Mouse (Mus musculus) adrenal gland, postnatal 14 days (tissue): ENCODE results near the gene Zbtb8os. TPM values are rescaled to one million over a fixed set of nuclear protein-coding genes. Genes with fewer than 3 reads are reported as not detected.

Source experiments
- DNase-seq: peaks from one replicate; pipeline ENCODE4 v3.0.0; 2021; ENCODE audit warnings: mixed read lengths
- total RNA-seq: library from RNA; stranded (reverse); gene quantifications from 2 replicates; pipeline ENCODE4 v1.2.3, GENCODE M21; 2021

Zbtb8os gene
- total RNA-seq, 1 experiment from 2014 or later, result 46.4 TPM

DNA sequence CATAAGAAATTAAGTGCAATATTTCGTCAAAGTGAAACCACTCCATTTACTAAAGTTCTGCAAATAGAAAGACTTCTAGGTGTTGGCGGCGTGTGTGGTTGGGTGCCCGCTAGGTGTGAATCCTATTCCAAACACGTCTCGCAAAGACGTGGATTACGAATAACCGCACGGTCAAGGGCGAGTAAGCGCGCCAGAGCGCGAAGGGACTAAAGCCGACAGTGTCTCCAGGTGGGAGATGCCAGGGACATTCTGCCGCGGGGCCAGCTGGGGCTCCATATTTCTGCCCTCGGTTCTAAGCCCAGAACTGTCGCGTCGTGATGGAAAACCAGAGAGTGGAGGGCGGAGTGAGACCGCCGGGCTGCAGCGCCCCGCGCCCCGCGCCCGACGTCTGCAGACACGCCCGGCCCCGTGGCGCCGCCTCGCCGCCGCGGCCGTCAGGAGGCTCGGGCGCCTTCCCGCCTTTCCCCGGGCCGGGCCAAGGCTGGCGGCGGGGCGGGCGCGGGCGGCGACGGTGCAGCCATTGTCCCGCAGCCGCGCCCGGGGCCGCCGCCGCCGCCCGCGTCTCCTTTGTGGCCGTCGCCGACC, 41.6 kb downstream of the Zbtb8os start:
- peak; percentile 69 for DNase-seq

DNA sequence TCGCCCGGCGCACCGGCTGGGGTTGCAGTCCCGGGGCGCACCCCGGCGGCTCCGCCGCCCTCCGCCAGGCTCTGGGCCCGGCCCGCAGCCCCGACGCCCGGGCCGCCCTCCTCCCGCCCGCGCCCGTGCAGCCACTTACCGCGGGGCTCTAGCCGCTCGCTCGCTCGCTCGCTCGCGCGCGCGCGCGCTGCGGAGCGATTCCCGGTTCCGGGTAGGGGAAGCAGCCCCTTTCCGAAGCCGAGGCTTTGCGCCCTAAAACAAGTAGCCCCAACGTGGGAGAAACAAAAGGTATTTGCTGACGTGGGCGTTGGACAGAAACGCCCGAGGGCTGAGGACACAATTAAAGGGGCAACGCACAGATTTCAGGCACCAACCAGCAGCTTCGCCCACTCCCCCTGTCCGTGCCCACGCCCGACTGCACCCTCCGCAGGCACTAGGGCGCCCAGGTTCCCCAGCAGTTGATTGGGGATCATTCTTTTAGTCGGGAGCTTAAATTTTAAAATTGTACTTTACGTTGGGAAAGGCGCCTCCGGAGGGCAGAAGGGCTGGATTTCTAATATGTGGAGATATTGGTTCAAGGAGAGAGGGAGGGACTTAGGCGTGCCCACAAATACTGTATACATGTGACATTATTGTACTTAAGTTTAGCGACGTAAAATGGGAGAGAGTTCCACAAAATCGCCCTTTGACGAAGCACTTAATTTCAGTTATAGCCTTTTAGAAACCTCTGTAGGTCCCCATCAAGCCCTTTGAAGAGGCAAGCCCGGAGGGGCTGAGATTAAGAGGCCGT, 42.3 kb downstream of the Zbtb8os start, which contains the start of gene Zbtb8a:
Gene Zbtb8a, minus strand, starts transcription at position 516 of the 790 bp plus-strand sequence.
- DNase-seq, result peak; percentile 76

DNA sequence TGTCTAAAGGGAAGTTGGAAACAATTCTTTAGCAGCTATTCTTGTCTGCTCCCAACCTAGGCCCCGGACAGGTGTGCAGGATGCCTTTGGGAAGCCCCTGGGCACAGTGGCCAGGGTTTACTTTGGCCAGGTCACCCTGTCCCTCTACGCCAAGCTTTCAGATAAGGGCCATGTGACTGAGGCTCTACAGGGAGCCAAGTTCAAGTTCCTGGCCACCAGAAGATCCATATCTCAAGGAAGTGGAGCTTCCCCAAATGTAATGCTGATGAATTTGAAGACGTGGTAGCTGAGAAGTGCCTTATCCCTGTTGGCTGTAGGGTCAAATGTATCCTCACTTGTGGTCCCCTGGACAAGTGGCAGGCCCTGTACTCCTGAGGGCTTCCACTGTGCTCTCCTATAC, 44.3 kb downstream of the Zbtb8os start:
- no peak for DNase-seq

DNA sequence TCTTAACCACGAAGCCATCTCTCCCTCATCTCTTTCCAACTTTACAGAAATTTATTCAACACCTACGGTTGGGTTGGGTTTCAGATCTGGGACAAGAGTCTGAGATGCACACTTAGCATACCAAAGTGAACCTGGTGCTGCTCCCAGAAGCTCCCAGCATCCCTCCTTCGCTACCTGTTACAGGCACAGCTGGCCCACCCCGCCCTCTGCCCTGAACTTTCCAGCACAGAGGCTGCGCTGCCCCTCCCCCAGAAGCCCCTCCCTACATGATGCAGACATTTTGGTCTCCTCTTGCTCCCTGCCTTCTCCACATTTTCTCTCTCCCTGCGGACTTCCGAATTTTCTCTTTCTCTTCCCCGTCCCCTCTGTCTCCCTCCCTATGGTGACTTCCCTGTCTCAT, 45.7 kb downstream of the Zbtb8os start:
- no peak for DNase-seq

DNA sequence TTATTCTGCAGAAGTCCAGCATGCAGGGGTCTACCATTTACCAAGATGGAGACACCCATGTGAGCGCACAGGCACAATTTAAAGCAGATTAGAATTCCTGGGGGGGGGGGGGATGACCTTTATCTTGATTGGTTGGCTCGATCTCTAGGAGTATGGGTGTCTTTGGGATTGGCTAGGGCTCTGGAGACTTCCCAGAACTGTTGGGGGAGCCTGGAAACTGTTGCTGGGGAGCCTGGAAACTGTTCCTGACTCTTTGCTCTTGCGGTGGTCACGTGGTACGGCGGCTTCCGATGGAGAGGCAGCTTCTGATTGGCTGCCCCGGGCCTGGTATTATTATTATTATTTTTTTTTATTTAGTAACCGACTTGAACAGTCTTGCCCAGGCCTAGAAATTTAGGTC, 46.5 kb downstream of the Zbtb8os start:
- no peak for DNase-seq

DNA sequence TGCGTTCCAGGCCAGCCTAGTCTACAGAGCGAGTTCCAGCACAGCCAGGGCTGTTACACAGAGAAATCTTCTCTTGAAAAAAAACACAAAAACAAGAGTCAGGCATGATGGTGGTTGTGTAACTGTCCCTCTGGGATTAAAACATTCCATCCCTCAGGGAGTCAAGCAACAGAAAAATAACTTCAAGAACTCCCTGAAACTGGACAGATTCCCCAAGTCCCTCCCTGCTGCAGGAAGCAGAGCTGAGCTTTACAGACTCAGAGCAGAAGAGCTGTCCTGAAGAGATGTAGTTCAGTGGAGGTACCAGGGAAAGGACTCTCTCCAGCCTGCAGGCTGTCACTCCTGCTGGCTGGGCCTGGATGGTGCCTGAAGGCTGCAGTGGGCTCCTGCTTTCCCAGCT, 47.0 kb downstream of the Zbtb8os start:
- peak; percentile 24 for DNase-seq

DNA sequence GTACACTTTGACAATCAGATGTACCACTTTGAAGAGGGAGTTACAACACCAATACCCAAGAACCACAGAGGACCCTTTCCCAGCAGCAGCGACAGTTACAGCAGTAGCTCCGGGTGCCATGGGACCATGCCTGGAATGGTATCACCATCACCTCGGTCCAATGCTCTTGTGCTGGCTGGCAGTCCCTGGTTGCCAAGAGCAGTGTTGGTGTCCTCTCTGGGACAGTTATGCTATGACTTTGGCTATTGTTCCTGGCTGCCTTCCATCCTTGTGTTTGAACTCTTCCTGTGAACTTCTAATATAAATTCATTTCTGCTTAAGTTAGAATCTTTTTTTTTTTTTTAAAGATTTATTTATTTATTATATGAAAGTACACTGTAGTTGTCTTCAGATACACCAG, 48.1 kb downstream of the Zbtb8os start:
- DNase-seq, result peak; percentile 15

DNA sequence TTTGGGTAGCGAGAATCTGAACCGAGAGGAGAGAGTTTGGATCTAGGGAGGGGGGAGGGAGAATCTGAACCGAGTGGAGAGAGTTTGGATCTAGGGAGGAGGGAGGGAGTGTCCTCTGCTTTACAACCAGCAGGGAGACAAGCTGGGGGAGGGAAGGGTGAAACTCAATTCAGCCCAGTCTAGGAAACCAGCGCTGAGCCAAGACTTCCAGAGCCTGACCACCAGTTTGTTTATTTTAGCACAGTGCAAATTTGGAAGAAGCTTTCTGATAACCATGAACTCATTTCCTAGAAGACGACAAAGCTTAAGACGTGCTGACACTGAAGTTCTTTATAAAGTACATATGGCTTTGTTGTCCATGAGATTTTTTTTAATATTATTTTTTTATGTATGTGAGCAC, 48.9 kb downstream of the Zbtb8os start:
- no peak for DNase-seq

DNA sequence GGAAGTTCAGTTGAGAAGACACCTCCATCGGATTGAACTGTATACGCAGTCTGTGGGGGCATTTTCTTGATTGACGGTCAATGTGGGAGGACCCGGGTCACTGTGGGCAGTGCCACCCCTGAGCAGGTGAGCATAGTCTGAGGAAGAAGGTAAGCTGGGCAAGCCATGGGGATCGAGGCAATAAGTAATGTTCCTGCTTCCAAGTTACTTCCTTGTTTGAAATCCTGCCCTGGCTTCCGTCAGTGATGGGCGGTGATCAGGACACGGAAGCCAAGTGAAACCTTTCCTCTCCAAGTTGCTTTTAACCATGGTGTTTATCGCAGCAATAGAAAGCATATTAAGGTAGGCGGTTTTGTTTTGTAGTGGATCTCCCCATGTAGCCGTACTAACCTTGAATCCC, 50.2 kb downstream of the Zbtb8os start:
- DNase-seq, result no peak

DNA sequence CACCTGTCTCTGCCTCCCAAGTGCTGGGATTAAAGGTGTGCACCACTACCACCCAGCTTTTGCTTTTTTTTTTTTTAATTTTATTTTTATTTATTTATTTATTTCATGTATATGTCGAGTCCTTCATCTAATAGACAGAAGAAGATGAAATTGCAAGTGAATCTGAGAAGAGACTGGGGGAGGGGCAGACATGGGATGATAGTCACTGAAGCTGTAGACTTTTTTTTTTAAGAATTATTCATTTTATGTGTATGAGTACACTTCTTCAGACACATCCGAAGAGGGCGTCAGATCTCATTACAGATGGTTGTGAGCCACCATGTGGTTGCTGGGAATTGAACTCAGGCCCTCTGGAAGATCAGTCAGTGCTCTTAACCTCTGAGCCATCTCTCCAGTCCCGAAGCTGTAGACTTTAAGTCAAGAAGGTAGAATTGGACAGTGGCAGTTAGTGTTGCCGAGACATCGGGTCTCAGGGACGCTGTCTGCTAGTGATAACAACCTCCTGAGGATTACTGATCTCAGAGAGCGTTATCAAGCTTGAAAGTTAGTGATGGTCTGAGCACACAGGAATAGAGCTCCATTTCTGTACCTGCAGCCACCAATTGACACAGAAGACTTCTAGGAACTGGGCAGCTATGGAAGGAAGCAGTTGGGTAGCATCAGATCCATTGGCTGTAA, 50.9 kb downstream of the Zbtb8os start:
- no peak for DNase-seq

DNA sequence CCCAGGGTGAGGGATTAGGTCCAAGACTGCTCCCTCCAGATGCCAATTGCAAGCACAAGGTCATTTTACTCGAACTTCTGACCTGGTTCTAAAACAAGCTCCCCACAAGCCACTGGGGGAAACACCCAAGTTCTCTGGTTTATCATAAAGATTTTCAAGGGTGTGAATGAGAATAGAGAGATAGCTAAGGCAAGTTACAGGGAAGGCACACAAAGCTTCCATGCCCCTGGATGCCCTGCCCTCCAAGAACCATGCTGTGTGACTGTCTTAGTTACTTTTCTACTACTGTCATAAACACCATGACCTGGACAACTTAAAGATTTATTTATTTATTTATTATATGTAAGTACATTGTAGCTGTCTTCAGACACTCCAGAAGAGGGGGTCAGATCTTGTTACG, 51.5 kb downstream of the Zbtb8os start:
- no peak for DNase-seq

DNA sequence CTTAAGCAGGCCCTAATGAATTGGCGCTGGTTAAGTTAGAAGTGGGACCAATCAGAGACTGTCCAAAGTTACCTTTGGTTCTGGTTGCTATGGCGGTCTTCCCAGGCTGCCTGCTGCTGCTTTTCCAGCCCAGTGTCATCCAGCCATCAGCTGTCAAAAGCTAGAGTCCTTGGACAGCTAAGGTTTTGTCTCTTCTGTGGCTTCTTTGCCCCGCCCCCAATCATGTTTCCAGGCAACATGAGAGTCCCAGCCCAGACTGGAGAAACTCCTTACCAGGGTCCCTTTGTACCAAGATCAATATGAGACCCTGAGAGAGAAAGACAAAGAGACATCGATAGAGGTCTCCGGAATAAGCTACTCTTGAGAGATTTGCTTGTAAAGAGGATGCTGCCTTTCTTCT, 52.9 kb downstream of the Zbtb8os start:
- no peak for DNase-seq

DNA sequence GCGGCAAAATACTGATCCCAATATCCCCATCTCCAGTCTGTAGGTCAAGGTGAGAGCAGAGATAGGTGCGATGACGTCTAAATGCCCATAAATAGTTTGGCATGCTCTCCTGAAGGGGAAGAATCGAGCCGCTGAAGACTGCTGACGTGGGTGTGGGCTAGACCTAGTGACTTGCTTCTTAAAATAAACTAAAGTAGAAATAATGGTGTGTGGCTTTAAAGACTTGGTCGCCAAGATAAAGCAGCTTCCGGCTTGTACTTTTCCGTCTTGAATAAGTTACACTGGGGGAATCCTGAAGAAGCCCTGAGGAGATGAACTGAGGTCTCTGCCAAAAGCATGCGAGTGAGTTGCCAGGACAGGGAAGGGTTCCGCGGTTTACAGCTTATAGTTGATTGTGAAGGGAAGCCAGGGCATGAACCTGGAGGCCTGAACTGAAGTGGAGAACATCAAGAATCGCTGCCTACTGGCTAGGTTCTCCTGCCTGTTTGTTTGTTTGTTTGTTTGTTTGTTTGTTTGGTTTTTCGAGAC, 54.8 kb downstream of the Zbtb8os start:
- DNase-seq, result no peak

DNA sequence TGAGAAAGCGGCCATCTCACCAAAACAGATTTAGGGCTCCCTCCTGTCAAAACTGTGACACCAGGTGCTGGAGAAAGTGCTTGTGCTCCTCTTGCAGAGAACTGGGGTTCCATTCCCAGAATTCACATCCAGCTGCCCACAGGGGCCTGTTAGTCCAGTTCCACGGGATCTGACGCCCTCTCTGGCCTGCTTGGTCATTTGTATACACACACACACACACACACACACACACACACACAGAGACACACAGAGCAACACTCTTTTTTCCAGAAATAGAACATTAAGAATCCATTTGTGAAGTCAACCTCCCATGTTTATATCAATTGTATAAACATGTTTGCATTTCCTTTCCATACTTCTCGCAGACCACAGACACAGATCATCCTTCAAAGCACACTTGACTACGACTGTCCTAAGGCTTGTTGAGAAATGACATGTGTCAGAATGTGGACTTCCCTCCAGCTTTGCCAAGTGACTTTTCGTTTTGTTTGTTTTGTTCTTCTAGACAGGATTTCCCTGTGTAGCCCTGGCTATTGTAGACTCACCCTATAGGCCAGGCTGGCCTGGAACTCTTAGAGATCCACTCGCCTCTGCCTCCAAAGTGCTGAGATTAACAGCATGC, 55.6 kb downstream of the Zbtb8os start:
- DNase-seq, result no peak

DNA sequence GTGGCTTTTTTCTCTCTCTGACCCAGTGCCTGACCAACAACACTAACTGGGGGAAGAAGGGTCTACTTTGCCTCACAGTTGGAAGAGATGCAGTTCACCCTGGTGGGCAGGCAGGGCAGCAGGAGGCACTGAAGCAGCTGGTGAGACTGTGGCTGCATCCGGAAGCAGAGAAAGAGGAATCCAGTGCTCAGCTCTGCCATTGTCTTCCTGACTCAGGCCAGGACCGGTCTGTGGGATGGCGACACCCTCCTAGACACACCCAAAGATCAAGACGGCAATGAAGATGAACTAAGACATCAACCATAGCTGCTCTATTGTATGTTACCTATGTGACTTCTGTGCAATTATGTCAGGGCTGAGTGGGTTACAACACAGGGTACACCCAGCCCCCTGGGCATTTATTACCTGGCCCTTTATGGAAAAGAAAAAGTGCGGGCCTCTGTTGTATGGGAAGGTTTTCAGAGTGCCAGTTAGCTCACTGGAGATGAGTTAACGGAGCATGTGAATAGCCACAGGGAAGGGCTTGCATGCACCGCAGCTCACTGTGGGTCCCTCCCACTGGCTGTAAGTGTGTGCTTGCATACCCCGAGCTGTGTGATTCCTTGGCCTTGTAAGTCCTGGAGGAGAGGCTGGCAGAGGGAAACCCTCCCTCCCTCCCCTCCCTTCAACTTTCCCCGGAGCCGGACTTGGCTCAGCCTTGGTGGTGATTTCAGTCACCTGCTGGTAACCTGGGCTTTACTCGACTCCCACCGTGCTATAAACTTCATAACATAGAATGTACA, 58.8 kb downstream of the Zbtb8os start:
- no peak for DNase-seq

DNA sequence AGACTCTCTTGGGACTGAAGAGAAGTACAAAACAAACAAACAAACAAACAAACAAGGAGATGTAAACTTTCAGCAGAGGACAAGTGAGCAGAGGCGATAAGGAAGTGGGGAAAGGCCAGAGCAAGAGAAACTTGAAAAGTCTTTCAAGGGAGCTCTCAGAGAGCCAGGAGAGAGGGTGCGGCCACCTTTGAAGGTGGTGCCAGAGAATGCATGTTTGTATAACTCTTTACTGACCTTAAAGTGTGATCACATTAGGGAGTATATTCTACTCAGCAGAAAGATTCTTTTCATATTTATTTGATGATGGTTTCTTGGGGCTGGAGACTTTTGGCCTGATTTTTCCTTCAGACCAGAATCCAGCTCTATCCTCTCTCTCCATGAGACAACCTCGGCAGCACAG, 61.5 kb downstream of the Zbtb8os start:
- DNase-seq, result no peak

DNA sequence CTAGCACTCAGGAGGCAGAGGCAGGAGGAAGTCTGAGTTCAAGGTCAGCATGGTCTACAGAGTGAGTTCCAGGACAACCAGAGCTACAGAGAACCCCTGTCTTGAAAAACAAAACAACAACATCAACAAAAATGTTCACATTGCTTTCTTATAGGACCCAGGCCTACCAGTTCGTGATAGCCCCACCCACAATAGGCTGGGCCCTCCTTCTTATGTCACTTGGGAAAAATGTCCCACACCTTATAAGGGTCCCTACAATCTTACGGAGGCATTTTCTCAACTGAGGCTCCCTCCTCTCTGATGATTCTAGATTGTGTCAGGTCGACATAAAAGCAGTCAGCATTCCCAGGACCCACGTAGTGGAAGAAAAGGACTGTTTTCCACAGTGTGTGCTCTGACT, 64.3 kb downstream of the Zbtb8os start:
- DNase-seq, result no peak

Other genes starting within 250 kb of the Zbtb8os start
- not detected in 2 replicates for gene Tmem54, start 230.1 kb upstream of the Zbtb8os start, total RNA-seq
- gene Hpca, start 213.7 kb upstream of the Zbtb8os start, total RNA-seq, result 1.2 and 5.1 TPM in 2 replicates
- 13.1 and 18.0 TPM in 2 replicates for gene Fndc5, start 198.7 kb upstream of the Zbtb8os start, total RNA-seq
- 24.5 and 30.0 TPM in 2 replicates for gene S100pbp, start 146.0 kb upstream of the Zbtb8os start, total RNA-seq
- gene Yars, start 145.9 kb upstream of the Zbtb8os start, total RNA-seq, result 72.1 and 85.5 TPM in 2 replicates
- gene C77080, start 74.3 kb upstream of the Zbtb8os start, total RNA-seq, result 14.5 and 16.5 TPM in 2 replicates
- 1.7 and 2.5 TPM in 2 replicates for gene Sync, start 48.1 kb upstream of the Zbtb8os start, total RNA-seq
- gene Rbbp4, start 325 bp upstream of the Zbtb8os start, total RNA-seq, result 122 and 139 TPM in 2 replicates
- 8.1 and 9.0 TPM in 2 replicates for gene Zbtb8a, start 42.4 kb downstream of the Zbtb8os start, total RNA-seq
- gene Zbtb8b, start 105.2 kb downstream of the Zbtb8os start, total RNA-seq, result 0.15 and 0.30 TPM in 2 replicates
- 52.3 and 55.7 TPM in 2 replicates for gene Bsdc1, start 125.9 kb downstream of the Zbtb8os start, total RNA-seq
- gene Tssk3, start 155.3 kb downstream of the Zbtb8os start, total RNA-seq, result not detected in 2 replicates
- gene Fam229a, start 155.5 kb downstream of the Zbtb8os start, total RNA-seq, result not detected in 2 replicates
- 78.9 and 81.4 TPM in 2 replicates for gene Marcksl1, start 177.9 kb downstream of the Zbtb8os start, total RNA-seq
- 55.7 and 59.5 TPM in 2 replicates for gene Hdac1, start 207.0 kb downstream of the Zbtb8os start, total RNA-seq
- 5.0 and 26.2 TPM in 2 replicates for gene Lck, start 237.9 kb downstream of the Zbtb8os start, total RNA-seq
- gene Fam167b, start 242.9 kb downstream of the Zbtb8os start, total RNA-seq, result 30.6 and 32.3 TPM in 2 replicates